Mouse (Mus musculus) layer of hippocampus, postnatal 10 days (tissue): Measurements from ENCODE around the gene Arhgap22. TPM values are rescaled to one million over a fixed set of nuclear protein-coding genes. Genes with fewer than 3 reads are reported as not detected.
A peak's percentile ranks its signal among the peaks of the same experiment; 100 is the strongest.

Experiments
- DNase-seq, 2 experiments: peaks; one replicate each; pipeline ENCODE4 v3.0.0; 2021; ENCODE audit warnings: low spot score in 2 of 2
- total RNA-seq, 2 experiments: library from RNA; stranded (reverse); gene quantifications; 2 replicates each; pipeline ENCODE4 v1.2.3; 2021

The Arhgap22 gene
- total RNA-seq, 2 experiments from 2014 or later: 7.5 to 8.4 TPM

GRCm38 (mm10) chr14:33324556-33324955 is 110.7 kb downstream of the Arhgap22 start:
- DNase-seq: no peak

- DNase-seq: peak in 1 of 2 experiments; percentile 28
Measured at GRCm38 (mm10) chr14:33328369-33328768, 114.5 kb downstream of the Arhgap22 start.

DNA sequence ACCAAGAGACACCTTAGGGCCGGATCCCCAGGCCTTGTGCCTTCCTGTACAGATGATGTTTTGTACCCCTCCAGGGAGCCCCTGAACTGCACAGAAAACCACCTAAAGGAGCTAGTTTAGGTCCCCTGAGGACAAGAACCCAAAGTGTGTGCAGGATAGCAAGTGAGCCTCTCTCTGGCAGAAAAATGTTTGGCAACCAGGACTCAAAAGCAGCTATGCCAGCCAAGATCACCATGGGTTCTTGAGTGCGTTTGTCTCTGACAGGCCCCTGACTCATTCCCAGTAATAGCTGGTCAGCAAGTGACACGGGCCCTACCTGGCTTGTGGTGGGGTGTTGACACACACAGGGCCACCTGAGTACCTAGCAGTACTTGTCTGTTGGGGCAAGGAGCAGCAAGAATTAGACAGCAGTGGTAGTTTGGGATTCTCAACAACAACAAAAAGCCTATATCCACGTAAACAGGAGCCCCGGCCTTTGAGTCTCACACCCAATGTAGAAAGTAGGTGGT is 115.5 kb downstream of the Arhgap22 start:
- no peak for DNase-seq

DNA sequence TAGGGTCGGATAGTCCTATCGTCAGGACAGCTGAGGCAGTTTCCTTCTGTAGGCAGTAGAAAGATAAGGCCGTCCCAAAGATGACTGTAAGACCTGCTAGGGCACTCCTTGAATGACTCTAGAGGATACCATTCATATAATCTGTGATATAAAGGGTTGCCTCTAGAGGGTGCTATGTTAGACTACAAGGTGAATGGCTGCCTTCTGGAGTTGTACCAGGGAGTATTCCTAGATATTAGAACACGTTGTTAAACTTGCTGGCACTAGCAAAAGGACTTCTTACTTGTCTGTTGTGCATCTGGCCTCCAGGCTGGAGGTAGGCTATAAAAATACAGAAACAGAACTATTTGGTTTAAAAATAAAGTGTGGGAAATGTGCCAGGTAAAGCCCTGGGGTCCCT is 117.2 kb downstream of the Arhgap22 start:
- DNase-seq: no peak

DNA sequence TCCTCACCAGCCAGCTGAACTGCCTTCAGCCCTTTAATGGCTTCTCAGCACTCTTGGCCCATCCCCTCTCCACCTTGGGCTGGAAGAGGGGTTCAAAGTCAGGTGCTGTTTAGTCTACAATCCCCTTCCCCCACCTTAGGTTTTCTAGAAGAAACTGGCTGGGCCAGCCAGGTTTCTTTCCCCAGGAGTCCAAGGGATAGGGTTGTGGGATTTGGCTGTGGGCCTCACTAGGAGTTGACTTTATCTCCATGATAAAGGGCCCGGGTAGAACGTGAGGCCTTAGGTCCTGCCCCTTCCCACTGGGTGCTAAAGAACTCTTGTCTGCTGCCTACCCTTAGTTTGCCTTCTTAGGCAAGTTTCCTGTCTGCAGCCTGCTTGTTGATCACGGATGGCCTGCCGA is 117.8 kb downstream of the Arhgap22 start:
- DNase-seq: no peak

DNA sequence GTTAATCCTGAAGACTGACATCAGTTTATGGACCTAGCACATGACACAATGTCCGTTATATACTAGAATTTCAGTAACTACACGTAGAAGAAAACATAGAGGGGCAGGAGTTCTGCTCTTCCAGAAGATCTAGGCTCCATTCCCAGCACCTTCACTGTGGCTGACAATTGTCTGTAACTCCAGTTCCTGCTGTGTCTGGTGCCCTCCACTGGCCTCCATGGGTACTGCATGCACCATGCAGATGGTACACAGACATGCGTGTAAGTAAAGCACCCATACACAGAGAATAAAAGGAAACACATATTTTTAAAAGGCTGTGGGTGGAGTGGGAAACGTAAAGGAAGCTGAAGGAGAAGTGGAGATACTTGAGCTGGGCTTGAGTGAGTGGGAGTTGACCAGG is 120.0 kb downstream of the Arhgap22 start:
- no peak for DNase-seq

DNA sequence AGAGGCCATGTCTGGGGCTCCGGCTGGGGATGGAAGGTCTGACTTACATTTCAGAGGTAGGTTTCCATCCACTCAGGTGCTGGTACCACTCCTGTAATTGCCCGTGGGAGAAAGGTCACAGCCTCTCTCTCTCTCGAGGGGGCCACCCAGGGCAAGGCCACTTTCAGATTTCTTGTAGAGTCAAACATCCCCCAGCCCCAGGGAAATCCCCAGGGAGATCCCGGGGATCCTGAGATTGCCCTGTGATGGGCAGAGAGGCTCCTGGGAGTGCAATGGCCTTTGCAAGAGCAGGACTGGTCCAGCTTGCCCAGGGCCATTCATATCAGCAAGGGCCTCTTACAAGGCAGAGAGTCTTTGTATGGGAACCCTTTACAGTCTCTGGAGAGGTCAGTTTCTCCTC is 120.6 kb downstream of the Arhgap22 start:
- no peak for DNase-seq

DNA sequence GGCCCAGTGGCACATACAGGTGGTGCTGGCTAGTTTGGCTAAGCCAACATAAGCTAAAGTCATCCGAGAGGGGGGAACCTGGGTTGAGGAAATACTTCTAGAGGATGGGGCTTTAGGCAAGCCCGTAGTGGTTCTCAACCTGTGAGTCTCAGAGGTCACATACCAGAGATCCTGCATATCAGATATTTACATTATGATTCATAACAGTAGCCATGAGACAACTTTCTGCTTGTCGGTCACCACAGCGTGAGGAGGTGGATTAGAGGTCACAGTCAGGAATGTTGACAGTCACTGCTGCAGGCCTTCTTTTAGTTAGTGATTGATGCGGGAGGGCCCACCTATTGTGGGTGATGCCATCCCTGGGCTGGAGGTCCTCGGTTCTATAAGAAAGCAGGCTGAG is 121.9 kb downstream of the Arhgap22 start:
- no peak for DNase-seq

DNA sequence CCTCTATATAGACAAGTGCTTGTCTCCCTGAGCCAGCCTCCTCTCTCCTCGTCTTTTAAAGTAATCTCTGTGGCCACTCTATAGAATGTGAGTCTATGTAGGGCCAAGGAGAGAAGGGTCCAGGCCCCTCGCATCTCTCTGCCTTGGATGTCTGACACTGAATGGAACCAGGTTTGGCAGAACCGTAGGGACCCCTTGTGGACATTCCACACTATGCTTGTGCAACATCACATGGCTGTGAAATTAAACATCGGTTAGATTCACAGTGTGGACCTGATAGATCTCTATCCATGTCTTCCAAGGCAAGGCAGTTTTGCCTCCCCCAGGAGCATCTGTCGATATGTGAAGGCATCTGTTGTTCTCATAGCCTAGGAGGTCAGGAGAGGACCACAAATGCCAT is 124.9 kb downstream of the Arhgap22 start:
- no peak for DNase-seq

DNA sequence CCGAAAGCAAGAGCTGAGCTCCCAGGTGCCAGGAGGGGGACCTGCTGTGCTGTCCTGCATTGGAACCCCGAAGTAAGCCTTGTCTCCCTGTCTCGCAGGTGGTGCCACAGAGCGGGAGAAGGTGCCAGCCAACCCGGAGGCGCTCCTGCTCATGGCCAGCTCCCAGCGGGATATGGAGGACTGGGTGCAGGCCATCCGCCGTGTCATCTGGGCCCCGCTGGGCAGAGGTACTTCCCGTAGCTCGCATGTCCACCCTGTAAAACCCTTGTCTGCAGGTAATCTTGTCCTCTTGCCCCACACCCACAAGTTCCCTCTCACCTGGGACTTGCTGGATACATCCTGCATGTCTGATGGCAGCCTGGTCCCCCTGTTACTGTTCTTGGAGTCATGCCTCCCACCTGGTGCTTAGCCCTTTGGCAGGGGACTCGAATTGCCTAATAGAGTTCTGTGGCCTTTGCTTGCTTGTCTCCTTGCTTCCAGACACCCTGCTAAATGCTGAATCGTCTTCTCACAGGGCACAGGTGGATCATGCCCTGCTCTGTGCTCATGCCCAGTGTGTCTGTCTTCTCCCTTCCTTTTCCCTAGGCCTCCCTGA is 129.4 kb downstream of the Arhgap22 start:
- DNase-seq: no peak

DNA sequence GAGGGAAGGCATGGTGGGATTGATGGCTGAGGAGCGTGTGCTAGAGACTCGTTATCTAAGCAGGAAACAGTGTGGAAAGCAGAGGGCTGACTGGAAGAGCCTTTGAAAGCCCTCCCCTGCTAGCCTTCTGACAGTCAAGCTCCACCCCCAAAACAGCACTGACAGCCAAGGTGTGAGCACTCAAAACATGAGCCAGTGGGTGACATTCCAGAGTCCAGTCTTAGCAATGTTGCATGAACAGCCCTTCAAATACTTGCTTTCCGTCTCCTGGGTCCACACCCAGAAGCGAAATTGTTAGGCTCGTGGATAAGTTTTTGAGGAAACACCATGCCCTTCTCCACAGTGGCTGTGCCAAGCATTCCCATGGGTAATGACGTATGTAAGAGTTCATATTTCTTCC is 132.7 kb downstream of the Arhgap22 start:
- no peak for DNase-seq

DNA sequence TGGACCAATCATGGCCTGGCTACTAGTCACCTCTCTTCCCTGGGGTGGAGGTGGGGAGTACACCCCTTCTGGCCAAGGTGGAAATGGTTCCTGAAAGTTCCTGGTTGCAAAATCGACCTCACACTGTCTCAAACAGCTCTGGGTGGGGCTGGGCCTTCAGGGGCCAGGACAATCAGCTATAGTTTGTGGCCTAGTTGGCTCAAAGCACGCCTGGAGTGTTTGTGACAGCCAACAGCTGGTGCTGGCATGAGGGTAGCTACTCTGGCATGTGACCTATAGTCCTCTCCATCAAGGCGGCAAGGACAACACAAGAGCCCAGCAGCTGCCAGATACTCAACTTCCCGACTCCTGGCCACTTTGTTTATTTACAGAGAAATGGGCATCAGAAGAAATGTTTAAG is 133.9 kb downstream of the Arhgap22 start:
- DNase-seq: no peak

DNA sequence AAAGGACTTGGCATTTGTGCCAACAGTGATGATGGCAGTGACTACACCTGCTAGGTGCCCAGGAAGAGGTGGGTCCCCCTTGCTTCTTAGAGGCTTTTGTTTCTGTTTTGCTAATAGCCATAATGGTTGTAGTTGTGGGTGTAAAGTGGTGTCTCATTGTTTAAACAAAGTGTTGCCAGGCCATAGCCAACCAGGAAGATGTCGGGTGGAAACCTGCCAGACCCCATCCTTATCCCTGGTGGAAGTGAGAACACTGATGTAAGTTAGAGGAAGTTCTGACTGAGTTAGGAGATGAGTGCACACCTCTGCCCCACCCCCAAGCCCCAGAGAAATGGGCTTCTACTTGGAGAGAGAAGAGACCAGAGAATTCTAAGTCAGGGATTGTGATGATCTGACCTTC is 134.3 kb downstream of the Arhgap22 start:
- no peak for DNase-seq

- DNase-seq: no peak
Measured at GRCm38 (mm10) chr14:33351019-33351418, 137.2 kb downstream of the Arhgap22 start.

GRCm38 (mm10) chr14:33351984-33352722 is 138.3 kb downstream of the Arhgap22 start:
- peak; percentile 43 to 44 for DNase-seq

- DNase-seq: no peak
Measured at GRCm38 (mm10) chr14:33352890-33353289, 139.1 kb downstream of the Arhgap22 start.

- no peak for DNase-seq
Measured at GRCm38 (mm10) chr14:33355276-33355675, 141.4 kb downstream of the Arhgap22 start.

DNA sequence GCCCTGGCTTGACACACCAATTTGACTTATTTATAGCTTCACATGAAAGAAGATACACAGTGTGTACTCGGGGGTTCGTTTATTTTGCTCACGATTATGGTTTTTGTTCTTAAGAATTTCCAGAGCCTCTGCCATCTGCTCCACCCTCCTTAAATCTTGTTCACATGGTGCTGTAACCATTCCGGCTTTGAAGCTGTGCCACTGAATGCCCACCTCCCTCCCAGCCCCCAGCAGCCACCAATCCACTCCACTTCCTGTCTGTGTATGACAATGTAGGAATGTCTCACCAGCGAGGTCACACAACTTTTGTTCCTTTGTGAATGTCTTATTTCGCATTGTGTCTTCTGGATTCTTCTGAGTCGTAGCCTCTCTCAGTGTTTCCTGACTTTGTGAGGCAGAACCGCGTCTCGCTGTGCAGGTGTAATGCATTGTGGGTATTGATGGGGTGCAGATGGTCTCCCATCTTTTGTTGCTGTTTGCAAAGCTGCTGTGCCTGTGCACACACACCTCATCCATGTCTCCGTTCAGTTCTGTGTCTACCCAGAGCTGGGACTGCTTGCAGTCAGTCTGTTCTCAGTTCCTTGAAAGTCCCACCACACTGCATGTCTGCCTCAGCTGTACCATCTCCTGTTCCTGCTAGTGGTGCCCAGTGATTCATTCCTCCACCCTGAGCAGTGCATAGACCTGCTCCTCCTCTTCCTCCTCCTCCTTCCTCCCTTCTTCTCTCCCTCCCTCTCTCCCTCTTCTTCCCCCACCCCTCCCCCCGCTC is 144.0 kb downstream of the Arhgap22 start:
- DNase-seq: no peak

- DNase-seq: no peak
Measured at GRCm38 (mm10) chr14:33358891-33359290, 145.1 kb downstream of the Arhgap22 start.

- no peak for DNase-seq
Measured at GRCm38 (mm10) chr14:33361546-33361945, 147.7 kb downstream of the Arhgap22 start.

GRCm38 (mm10) chr14:33362122-33362521 is 148.3 kb downstream of the Arhgap22 start:
- DNase-seq: no peak

- DNase-seq: no peak
Measured at GRCm38 (mm10) chr14:33362807-33363206, 149.0 kb downstream of the Arhgap22 start.
